Mouse (Mus musculus): ENCODE results near the gene Plekhm2.

The Plekhm2 gene

DNA sequence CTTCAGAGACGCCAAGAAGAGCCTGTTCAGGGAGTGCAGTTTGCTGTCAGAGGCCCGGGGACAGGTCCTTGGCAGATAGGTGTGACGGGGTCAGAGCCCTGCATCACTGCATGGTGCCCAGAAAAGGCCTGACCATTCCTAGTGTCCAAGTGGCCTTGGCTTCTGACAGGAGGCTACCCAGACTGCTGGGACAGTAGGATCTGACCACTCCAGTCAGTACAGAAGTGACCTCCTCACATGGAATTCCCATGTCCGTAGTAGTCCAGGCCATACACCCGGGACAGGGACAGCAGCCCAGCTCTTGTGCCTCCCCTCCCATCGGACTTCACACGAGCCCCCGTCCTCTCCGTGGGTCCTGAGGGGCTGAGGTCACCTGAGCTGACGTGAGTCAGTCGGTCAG is 34.7 kb downstream of the Plekhm2 start:
- no peak for DNase-seq (ENCODE audit: low spot score)

DNA sequence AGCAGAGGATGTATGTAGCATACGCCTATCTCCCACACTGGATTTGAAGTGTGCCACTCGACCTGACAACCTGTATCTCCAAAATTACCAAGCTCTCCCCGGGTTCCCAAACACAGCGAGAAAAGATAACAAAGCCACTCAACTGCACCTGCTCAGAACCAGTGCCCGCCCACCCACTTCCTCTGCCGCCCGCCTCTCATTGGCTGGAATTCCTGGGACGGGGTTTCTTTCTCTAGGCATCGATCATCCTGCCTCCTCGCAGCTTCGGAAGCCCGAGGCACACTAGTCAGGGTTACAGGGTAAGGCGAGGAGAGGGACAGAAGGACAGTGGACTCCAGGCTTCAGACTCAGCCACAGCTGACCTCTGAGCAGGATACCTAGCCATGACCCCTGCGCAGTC is 36.0 kb downstream of the Plekhm2 start:
- no peak for DNase-seq (ENCODE audit: low spot score)

DNA sequence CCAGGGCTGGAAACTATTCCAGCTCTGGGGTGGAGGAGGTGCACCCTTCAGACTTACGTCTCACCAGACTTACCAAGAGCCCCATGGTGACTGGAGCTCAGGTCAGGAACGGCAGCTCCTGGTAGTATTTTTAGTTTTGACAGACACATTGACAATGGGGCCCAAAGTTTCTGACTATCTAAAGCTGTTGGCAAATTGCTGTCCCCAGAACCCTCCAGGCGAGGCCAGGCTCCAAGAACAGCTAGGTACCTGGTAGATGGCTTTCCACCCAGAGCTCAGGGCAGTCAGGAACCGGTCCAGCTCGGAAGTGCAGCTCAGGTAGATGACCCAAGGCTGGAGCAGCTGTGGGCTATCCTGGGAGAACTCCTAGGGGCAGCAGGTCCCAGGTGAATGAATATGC is 37.2 kb downstream of the Plekhm2 start:
- DNase-seq (ENCODE audit: low spot score) = no peak

DNA sequence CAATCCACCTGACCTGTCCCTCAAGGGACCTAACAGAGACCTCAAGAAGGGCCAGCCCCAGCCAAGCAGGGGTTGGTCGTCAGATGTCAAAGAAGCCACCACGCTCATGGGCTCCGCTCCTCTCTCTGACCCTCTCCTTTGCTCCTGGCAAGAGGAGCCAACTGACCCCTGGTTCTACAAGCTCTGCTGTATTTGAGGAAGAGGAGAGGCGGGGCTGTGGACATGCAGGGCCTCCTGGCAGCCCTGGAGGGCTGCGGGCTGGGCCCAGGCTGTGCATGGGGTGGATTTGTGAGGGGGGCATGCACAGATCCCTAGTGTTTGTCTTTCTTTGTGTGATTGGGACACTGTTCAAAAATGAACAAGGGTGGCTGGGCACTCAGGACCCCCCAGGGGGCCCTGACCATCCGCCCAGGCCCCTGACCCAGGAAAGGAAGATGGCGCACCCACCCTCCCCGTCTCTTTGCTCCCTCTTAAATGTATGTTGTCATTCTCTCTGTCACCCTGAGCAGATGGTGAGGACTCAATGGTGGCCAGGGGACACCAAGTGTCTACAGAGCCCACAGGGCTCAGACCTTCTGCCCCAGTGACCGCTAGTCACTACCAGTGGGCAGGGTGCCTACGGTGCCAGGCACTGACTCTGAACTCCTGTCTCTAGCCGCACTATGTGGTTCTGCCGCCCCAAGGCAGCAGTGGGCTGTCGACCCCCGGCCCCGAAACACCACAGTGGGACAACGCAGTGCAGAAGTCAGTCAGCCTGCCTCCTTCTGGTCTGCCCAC is 38.7 kb downstream of the Plekhm2 start:
- DNase-seq (ENCODE audit: low spot score) = no peak

DNA sequence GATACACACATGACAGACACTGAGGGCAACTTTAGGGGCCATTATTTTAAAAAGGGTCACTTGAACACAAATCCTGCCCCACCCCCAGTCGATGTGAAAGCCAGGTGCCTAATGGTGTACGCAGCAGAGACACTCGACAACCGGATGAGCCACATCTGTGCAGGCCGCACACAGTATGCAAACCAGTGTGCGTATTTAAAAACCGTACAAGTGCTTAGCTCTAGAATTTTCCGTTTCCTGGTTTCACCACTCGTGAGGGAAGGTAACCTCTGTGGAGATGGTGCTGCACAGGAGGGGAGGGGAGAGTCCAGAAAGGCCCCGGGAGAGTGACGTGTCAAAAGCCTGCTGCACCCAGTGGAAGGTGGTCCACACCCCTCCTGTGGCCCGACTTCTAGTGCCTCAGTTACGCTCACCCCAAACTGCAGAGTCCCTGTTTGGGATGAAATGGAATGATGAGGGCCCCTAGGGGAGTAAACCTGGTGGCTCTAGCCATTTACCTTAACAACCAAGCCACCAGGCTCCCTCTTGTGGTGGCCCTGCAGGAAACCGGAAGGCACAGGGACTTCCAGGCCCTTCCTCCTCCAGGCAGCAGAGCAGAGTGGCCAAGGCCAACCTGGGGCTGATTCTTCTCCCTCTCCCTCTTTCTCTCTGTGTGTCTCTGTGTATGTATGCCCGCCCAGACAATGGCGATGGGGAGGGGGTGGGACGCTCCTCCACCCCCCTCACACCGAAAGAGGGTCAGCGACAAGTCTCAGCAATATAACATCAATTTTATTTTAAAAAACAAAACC is 39.5 kb downstream of the Plekhm2 start:
- DNase-seq (ENCODE audit: low spot score) = no peak

DNA sequence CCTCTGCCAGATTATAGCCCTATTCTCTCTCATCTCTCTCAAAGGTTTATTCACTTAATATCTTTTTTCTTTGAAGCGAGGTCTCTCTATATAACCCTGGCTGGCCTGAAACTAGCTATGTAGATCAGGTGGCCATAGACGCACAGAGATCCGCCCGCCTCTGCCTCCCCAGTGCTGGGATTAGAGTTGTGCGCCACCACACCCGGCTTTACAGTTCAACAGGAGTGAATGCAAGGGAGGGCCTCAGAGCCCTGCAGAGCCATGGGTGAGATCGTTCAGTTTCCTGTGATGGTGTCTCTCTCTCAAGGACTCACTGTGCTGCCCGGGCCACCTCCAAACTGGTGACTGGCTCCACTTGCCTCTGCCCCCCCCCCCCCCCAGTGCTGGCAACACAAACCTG is 40.6 kb downstream of the Plekhm2 start:
- no peak for DNase-seq (ENCODE audit: low spot score)

DNA sequence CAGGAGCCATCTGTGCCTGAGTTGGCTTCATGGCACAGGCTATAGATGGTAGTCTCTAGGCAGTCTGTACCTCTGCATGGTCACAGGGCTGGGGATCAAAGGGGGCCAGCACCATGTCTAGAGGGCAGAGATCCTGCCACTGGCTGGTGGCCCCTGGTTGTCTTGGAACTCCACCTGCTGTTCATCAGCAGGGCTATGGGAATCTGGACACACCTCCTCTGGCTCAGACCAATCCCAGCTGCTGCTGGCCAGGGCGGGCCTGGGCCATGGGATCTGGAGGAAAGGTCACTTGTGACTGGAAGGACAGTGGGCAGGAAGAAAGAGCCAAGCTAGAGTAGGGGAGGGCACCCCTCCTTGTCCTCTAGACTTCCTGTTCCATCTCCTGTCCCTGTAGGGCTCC is 41.0 kb downstream of the Plekhm2 start, which contains the start of gene Slc25a34:
Gene Slc25a34, minus strand, starts transcription at position 156 of the 400 bp plus-strand sequence.
- DNase-seq (ENCODE audit: low spot score) = no peak

DNA sequence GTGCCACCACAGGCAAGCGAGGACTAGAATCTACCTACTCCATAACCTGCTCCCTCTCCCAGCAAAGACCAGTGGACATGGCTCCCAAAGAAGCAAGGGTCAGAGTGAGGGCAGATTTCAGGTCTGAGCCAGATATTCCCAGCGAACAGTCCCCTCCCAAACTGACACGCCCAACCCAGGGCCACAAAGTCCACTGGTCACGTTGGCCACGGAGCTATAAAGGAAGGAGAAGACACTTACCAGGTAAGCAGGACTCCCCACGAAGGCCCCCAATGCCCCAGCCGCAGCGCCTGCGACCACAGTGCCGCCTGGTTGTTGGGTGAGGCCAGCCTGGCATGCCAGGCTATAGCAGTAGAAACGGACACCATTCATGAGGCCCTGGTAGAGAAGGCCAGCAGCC is 41.7 kb downstream of the Plekhm2 start:
- no peak for DNase-seq (ENCODE audit: low spot score)

DNA sequence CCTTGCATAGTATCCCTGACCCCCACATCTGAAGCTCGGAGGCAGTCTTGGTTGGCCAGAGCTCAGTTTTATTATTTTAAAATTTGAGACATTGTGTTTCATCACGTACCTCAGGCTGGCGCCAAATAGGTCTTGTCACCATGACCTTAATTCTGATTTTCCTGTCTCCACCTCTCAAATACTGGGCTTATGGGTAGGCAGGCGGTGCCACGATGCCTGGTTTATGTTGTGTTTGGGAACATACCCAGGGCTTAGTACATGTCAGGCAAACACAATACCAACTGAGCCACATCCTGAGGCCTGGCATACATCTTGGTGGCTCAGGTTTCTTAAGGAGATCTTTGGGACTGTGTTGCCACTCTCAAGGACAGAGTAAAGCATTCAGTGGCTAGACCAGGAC is 42.1 kb downstream of the Plekhm2 start:
- DNase-seq (ENCODE audit: low spot score) = no peak

DNA sequence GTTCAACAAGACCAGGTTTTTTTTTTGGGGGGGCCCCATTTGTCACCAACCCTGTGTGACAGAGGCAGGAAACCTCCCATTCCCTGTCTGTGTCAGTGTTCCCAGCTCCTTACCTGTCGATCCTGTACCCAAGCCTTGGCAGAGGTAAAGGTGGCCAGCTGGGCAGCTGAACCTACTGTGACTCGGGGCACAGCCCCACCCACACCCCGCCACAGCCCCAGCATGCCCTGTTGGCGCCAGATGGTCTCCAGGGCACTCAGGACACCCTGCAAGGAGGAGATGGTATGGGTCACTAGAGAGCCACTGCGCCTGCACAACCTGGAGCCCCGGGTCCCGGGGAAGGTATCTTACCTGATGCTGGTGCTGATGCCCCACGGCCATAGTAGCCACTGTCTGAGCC is 42.6 kb downstream of the Plekhm2 start:
- DNase-seq (ENCODE audit: low spot score) = no peak

DNA sequence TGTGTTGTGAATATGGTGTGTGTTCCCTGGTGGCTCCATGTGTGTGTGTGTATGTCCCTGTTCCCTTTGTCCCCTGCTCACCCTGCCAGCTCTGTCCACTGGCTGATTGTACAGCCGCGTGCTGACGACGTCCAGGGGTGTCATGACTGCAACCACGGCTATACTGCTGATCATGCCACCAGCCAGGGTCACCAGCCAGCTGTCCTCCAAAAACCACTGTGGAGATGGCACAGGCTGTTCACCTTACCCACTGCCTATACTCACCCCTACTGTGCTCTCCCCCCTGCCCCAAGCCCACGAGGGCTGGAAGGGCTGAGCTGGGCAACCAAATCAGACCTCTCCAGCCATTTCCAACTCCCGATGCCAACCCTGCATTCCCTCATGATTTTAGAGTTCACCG is 43.4 kb downstream of the Plekhm2 start:
- DNase-seq (ENCODE audit: low spot score) = no peak

DNA sequence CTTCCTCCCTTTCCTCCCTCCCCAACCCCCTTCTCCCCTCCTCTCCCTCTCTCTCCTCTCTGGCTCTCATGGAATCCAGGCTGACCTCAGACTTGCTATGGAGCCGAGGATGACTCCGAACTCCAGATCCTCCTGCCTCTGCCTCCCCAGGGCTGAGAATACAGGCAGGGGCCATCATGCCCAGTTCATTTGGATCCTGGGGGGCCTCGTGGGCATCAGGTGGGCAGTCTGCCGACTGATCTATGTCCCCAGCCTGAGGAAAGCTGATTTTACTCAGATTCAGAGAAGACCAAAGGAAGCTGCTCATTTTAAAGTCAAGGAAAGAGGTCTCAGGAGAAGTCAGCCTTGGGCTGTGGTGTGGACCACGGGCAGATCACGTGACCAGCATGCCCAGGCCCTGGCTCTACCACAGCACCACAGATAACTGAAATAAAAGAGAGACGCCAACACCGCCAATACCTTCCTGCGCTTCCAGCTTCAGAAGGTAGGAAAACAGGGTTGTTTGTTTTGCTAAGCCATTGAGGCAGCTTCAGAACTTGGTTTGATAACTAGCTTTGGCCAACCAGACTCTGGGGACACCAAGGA is 45.3 kb downstream of the Plekhm2 start:
- no peak for DNase-seq (ENCODE audit: low spot score)

DNA sequence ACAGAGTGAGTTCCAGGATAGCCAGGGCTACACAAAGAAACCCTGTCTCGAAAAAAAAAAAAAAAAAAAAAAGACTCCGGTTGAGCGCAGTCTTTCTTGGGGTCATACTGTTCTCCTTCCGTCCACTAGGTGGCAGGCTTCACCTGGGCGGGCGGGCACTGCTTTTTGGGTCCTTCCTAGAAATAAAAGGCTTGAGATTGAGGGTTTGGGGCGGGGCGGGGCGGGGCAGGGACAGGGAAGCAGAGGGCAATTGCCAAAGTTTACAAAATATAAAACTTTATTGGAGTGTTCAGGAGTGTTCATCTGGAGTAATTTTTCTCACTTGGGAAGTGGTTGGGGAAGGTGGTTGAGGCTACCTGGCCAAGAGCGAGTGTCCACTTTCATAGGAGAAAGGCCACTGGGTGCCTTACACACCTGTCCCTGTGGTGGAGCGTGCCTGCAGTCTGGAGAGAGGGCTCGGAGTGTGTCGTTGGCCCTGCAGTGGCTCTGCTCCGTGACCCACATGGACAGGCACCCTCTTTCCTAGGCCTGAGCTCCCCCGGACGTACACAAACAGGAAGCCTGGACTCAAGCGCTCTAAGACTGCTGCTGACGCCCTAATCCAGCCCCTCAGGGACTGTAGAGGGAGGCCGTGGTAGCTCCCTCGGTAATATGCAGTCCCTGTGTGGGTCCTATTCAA is 46.0 kb downstream of the Plekhm2 start, which contains the start of gene Tmem82:
Gene Tmem82, minus strand, starts transcription at position 69 of the 679 bp plus-strand sequence.
- no peak for DNase-seq (ENCODE audit: low spot score)

DNA sequence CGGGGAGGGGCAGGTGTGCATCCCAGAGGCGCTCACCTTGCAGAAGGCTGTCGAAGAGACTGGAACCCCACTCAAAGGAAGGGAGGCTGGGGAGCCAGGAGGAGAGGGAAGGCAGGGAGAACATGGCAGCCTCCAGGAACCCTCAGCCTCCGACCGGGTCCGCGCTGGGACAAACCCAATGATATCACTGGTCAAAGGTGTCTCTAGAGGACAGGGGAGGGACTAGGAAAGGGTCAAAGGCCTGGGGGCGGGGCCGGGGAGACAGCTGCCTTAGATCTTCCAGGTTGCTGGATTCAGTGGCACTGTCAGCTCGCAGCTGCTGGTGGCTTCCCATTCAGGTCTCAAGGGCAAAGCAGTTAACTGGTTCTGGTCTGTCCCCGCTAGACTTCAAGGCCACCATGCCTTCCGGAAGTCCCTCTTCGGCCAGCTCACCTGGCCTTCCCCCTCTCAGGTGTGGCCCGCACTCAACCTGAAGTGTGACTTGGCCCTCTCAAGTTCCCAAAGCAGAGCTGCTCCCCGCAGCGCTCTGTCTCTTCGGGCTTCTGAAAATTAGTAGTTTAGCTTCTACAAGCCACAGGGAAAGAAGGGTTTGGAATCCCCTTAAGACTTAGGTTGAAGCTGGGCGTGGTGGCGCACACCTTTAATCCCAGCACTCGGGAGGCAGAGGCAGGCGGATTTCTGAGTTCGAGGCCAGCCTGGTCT is 46.7 kb downstream of the Plekhm2 start:
- no peak for DNase-seq (ENCODE audit: low spot score)

DNA sequence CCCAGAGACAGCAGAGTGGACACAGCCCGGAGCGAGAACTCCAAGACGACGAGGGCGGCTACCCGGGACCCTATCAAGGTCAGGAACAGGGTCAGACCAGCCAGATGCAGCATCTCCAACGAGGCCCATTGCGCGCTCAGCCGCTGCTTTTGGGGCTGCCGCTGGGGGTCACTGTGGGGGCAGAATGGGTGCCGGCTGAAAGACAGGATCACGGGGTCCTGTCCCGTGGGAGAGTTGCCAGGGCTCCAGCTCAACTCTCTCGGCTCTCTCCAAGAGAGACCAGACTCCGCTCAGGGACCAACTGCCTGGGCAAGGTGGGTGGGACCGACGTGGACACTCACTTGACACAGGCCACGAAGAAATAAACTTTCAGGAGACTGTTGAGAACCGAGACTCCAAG is 47.4 kb downstream of the Plekhm2 start:
- peak; percentile 42 for DNase-seq (ENCODE audit: low spot score)

DNA sequence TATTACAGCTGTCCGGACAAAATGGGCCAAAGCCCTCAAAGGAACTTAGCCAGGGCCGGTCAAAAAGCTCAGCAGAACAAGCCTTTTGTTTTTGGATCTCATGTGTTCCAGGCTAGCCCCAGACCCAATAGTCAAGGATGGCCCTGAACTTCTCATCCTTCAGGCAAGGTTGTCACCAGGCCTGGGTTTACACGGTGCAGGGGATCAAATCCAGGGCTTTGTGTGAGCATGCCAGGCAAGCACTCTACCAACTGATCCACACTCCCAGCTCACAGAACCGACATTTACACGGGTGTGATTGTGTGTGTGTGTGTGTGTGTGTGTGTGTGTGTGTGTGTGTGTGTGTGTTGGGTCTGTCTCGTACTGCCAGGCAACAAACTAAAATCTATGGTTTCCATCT is 47.9 kb downstream of the Plekhm2 start:
- no peak for DNase-seq (ENCODE audit: low spot score)

DNA sequence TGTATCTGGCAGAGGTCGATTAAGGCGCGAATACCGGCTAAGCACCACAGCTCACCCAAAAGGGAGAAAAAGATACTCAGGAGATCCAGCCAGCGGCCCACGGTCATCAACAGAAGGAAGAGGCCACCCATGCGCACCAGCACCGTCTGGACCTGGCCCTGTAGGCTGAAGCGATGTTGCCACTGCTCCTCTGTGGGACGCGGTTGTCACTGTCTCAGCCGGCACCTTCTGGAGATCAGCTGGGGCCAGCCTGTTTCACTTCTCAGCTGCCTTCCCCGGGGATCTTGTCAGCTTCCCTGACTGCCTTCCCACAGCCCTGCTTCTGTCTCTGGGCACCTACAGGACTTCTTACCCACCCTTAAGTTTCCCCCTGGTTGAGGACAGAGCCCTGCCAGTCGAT is 49.8 kb downstream of the Plekhm2 start:
- no peak for DNase-seq (ENCODE audit: low spot score)

DNA sequence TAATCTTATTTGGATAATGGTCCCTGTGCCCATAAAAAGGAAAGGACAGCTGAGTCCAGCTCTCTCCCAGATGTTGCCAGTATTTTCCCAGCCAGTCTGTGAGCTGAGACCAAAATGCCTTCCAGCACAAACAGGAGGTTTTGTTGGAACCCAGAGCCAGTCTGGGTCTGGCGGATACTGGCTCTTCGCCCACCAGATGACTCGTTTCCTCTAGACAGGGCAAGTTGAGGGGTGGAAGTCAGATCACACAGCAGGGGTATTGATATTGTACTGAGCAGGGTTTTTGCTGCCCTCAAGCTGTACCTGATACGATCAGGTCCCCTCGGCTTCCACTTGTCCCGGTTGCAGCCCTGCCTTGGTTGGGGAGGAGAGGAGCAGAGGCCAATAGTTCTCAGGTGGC is 55.2 kb downstream of the Plekhm2 start:
- no peak for DNase-seq (ENCODE audit: low spot score)

DNA sequence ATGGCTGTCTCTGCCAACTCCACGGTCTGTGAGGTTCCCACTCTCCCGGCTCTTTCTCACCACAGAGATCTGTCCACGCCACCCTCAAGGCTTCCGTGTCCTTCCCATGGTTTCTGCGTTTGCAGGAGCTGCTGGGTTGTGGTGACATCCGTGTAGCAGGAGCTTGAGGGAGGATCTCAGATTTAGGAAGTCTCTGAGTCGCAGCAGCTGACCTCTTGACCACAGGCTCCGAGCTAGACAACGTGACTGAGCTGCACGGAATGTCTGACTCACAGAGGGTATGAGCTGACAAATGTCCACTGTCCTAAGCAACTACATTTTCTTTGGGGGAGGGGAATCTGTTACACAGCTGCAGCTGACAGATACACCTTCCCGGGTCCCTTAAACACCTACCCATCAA is 58.8 kb downstream of the Plekhm2 start, which contains the start of gene Fblim1:
Gene Fblim1, minus strand, starts transcription at position 236 of the 400 bp plus-strand sequence.
- no peak for DNase-seq (ENCODE audit: low spot score)

DNA sequence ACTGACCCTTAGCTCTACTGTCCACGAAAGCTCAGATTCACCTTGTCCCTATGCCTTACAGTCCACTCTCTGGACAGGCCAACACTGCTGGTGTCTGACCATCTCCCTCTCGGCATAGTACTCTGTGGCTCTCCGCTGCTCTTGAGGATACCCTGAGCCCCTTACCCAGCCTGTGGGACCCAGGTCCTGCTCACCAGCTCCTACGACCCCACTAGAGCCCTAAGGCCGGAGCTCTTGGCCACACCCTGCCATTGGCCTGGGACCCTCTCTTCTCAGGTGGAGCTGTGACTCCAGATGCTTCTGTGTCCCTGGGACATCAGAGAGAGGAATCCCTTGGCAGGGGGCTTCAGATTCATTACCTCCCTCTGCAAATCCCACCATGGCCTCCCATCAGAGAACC is 59.3 kb downstream of the Plekhm2 start:
- DNase-seq (ENCODE audit: low spot score) = no peak

DNA sequence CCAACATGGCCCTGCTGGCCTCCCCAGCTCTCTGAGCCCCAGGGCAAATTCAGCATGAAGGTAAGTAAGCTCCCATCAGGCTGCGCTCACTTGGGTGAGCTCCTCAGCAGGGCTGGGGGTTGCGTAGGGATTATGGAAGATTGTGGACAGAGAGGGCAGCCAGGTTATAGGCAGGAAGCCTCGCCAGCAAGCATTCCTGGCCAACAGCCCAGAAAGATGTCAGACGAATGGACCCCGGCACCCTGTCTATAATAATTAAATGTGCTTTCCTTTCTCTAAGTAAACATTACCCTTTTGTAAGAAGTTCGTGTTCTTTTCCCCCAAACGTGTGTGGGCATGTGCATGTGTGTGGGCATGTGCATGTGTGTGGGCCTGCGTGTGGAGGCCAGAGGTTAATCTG is 60.2 kb downstream of the Plekhm2 start:
- DNase-seq (ENCODE audit: low spot score) = no peak

DNA sequence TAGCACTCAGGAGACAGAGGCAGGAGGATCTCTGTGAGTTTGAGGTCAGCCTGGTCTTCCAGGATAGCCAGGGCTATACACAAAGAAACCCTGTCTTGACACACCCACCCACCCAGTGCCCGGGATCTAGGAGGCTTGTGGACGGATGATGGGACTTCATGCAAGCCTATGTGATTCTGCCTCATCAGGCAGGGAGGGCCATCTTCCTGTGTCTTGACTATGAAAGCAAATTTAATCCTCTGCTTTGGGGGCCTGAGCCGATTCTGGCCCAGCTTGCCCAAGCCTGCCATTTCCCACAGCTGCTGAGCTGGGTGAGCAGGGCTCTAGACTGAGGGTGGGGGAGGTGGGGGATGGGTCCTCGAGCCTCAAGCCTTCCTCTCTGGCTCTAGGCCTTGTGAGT is 60.8 kb downstream of the Plekhm2 start:
- no peak for DNase-seq (ENCODE audit: low spot score)
